Mouse (Mus musculus): ENCODE data around the gene Hoxa5. TPM values are rescaled to one million over a fixed set of nuclear protein-coding genes. Genes with fewer than 3 reads are reported as not detected.

The Hoxa5 gene
- polyA plus RNA-seq, 1 experiment from 2014 or later = 11.0 TPM

GRCm38 (mm10) chr6:52178918-52179665, 25.3 kb downstream of the Hoxa5 start:
- WGBS = 14% methylated on average over 4 of the region's 4 CpGs
- no peak for ATAC-seq (ENCODE audit: insufficient number of reproducible peaks, low FRiP score, low TSS enrichment, low read depth)
- no peak overlapping the region for H3K4me3 ChIP-seq (ENCODE audit: low read depth, low read length)
- no peaks in the 10 kb centered on the region for H3K36me3 ChIP-seq (ENCODE audit: control insufficient read depth, insufficient read depth, low read length)
- H3K4me1 ChIP-seq (ENCODE audit: control insufficient read depth, insufficient read depth, low read length) = peaks cover 69% of the 10 kb centered on the region
- H3K9me3 ChIP-seq (ENCODE audit: control insufficient read depth, low read length) = no peaks in the 10 kb centered on the region
- no peak overlapping the region for H3K27ac ChIP-seq (replicated peaks; ENCODE audit: low read depth, low read length)
- DNase-seq (ENCODE audit: low spot score) = peak; percentile 34
- peak overlapping the region; percentile 8; the same call in 1 of the 2 replicates for H3K4me2 ChIP-seq (ENCODE audit: low read depth, severe bottlenecking)
- H3K27me3 ChIP-seq (ENCODE audit: control insufficient read depth, insufficient read depth, low read length) = peaks cover 10% of the 10 kb centered on the region
- H3K9ac ChIP-seq (ENCODE audit: low read length) = no peak overlapping the region; the same call in 1 of the 2 replicates

GRCm38 (mm10) chr6:52177806-52178205, 26.6 kb downstream of the Hoxa5 start:
- DNase-seq (ENCODE audit: low spot score) (peak; percentile 45), ATAC-seq (ENCODE audit: insufficient number of reproducible peaks, low FRiP score, low TSS enrichment, low read depth) (no peak)
- no peak overlapping the region for H3K4me3 ChIP-seq (ENCODE audit: low read depth, low read length)
- H3K36me3 ChIP-seq (ENCODE audit: control insufficient read depth, insufficient read depth, low read length) = no peaks in the 10 kb centered on the region
- peaks cover 59% of the 10 kb centered on the region for H3K4me1 ChIP-seq (ENCODE audit: control insufficient read depth, insufficient read depth, low read length)
- peak overlapping the region; percentile 61; the same call in 1 of the 2 replicates for H3K4me2 ChIP-seq (ENCODE audit: low read depth, severe bottlenecking)
- H3K27me3 ChIP-seq (ENCODE audit: control insufficient read depth, insufficient read depth, low read length) = peaks cover 10% of the 10 kb centered on the region
- H3K9ac ChIP-seq (ENCODE audit: low read length) = no peak overlapping the region
- no peaks in the 10 kb centered on the region for H3K9me3 ChIP-seq (ENCODE audit: control insufficient read depth, low read length)
- peak overlapping the region; percentile 8; the same call in 1 of the 2 replicates for H3K27ac ChIP-seq (replicated peaks; ENCODE audit: low read depth, low read length)
- WGBS = 3% methylated on average over 9 of the region's 9 CpGs

DNA sequence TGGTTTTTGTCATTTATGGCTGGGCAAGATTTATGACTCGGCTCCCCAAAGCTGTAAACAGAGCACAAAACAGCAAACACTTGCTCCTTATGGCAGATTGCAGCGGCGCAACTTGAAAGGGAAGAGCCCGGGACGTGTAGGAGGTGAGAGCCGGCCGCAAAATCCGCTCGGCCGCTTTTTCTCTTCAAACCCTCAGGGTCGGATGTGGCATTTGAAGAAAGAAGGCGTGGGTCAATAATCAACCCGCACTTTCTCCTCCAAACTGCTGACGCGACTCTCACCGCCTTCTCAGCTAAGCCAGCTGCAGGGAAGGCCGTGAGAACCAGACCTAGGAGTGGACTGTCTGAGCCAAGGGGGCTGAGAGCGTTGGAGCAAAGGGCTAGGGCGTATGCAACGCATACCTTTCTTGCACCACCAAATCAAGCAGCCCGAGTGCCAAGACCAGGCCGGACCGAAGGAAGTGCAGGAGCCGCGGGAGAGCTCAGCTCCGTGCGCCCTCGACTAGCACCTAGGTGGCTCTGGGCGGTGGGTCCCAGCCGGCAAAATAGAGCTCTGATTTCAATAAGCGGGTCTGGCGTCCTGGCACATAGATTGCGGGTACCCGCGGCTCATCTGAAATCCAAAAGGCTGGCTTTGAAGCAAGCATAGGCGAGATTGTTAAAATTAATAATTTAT, 27.2 kb downstream of the Hoxa5 start, which contains the start of gene 5730596B20Rik:
Gene 5730596B20Rik, plus strand, starts transcription at position 438 of the 675 bp plus-strand sequence.
- Histone ChIP-seq H3K27ac (replicated peaks; ENCODE audit: low read depth, low read length) (peak within 1 kb of the TSS; percentile 8; the same call in 1 of the 2 replicates), H3K9me3 (ENCODE audit: control insufficient read depth, low read length) (no peaks in the 10 kb centered on the region), H3K27me3 (ENCODE audit: control insufficient read depth, insufficient read depth, low read length) (peaks cover 10% of the 10 kb centered on the region), H3K36me3 (ENCODE audit: control insufficient read depth, insufficient read depth, low read length) (no peaks in the 10 kb centered on the region), H3K4me1 (ENCODE audit: control insufficient read depth, insufficient read depth, low read length) (peaks cover 64% of the 10 kb centered on the region), H3K4me2 (ENCODE audit: low read depth, severe bottlenecking) (peak within 1 kb of the TSS; percentile 61), H3K9ac (ENCODE audit: low read length) (peak within 1 kb of the TSS; percentile 43), H3K4me3 (ENCODE audit: low read depth, low read length) (peak within 1 kb of the TSS; percentile 42)
- ATAC-seq (ENCODE audit: insufficient number of reproducible peaks, low FRiP score, low TSS enrichment, low read depth) (no peak), DNase-seq (ENCODE audit: low spot score) (peak; percentile 80)
- under 1% methylated on average over 36 of the region's 36 CpGs for WGBS

- Histone ChIP-seq H3K4me3 (ENCODE audit: low read depth, low read length) (peak overlapping the region; percentile 42), H3K4me2 (ENCODE audit: low read depth, severe bottlenecking) (peak overlapping the region; percentile 61), H3K27ac (replicated peaks; ENCODE audit: low read depth, low read length) (no peak overlapping the region; the same call in 1 of the 2 replicates)
Measured at GRCm38 (mm10) chr6:52176391-52176790, 28.0 kb downstream of the Hoxa5 start.

DNA sequence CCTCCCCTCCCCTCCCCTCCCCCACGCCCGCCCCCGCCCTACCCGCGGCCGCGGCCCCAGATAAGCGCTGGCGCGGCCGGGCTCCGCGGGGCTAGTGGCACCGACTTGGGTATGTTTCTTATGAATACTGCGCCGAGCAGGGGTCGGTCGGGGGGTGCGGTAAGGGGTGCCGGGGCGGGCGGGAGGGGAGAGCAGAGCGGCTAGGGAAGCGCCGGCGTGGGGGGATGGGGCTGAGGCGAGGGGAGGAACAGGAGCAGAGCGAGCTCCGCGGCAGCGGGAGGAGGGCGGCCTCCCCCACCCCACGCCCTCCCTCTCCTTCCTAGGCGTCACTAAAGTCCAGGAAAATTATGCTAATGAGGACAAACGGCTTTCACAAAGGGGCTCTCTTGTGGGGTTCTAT, 28.5 kb downstream of the Hoxa5 start:
- Histone ChIP-seq H3K9ac (ENCODE audit: low read length) (peak overlapping the region; percentile 56), H3K27ac (replicated peaks; ENCODE audit: low read depth, low read length) (peak overlapping the region; percentile 48), H3K4me1 (ENCODE audit: control insufficient read depth, insufficient read depth, low read length) (peaks cover 71% of the 10 kb centered on the region), H3K9me3 (ENCODE audit: control insufficient read depth, low read length) (no peaks in the 10 kb centered on the region), H3K27me3 (ENCODE audit: control insufficient read depth, insufficient read depth, low read length) (peaks cover 20% of the 10 kb centered on the region), H3K4me2 (ENCODE audit: low read depth, severe bottlenecking) (peak overlapping the region; percentile 61), H3K36me3 (ENCODE audit: control insufficient read depth, insufficient read depth, low read length) (no peaks in the 10 kb centered on the region), H3K4me3 (ENCODE audit: low read depth, low read length) (peak overlapping the region; percentile 42)
- DNase-seq (ENCODE audit: low spot score) = peak; percentile 61
- ATAC-seq (ENCODE audit: insufficient number of reproducible peaks, low FRiP score, low TSS enrichment, low read depth) = no peak
- 2% methylated on average over 21 of the region's 35 CpGs for WGBS

More at GRCm38 (mm10) chr6:52176391-52176790, 28.0 kb downstream of the Hoxa5 start:
- Histone ChIP-seq H3K9me3 (ENCODE audit: control insufficient read depth, low read length) (no peaks in the 10 kb centered on the region), H3K36me3 (ENCODE audit: control insufficient read depth, insufficient read depth, low read length) (no peaks in the 10 kb centered on the region), H3K4me1 (ENCODE audit: control insufficient read depth, insufficient read depth, low read length) (peaks cover 70% of the 10 kb centered on the region), H3K27me3 (ENCODE audit: control insufficient read depth, insufficient read depth, low read length) (peaks cover 16% of the 10 kb centered on the region), H3K9ac (ENCODE audit: low read length) (peak overlapping the region; percentile 27; the same call in 1 of the 2 replicates)
- no peak for ATAC-seq (ENCODE audit: insufficient number of reproducible peaks, low FRiP score, low TSS enrichment, low read depth)
- 1% methylated on average over 6 of the region's 6 CpGs for WGBS
- peak; percentile 44 for DNase-seq (ENCODE audit: low spot score)

- 2% methylated on average over 40 of the region's 41 CpGs for WGBS
- Histone ChIP-seq H3K4me3 (ENCODE audit: low read depth, low read length) (peak overlapping the region; percentile 42), H3K27ac (replicated peaks; ENCODE audit: low read depth, low read length) (peak overlapping the region; percentile 48), H3K27me3 (ENCODE audit: control insufficient read depth, insufficient read depth, low read length) (peaks cover 19% of the 10 kb centered on the region), H3K9ac (ENCODE audit: low read length) (peak overlapping the region; percentile 56), H3K4me2 (ENCODE audit: low read depth, severe bottlenecking) (peak overlapping the region; percentile 61), H3K9me3 (ENCODE audit: control insufficient read depth, low read length) (no peaks in the 10 kb centered on the region), H3K36me3 (ENCODE audit: control insufficient read depth, insufficient read depth, low read length) (peaks cover 1% of the 10 kb centered on the region; the same call in 1 of the 2 replicates), H3K4me1 (ENCODE audit: control insufficient read depth, insufficient read depth, low read length) (peaks cover 71% of the 10 kb centered on the region)
- peak; percentile 35; the same call in 1 of the 2 replicates for ATAC-seq (ENCODE audit: insufficient number of reproducible peaks, low FRiP score, low TSS enrichment, low read depth)
- DNase-seq (ENCODE audit: low spot score) = peak; percentile 73
Measured at GRCm38 (mm10) chr6:52174968-52175751, 29.2 kb downstream of the Hoxa5 start.

GRCm38 (mm10) chr6:52173648-52174047, 30.7 kb downstream of the Hoxa5 start:
- no peak overlapping the region for H3K4me3 ChIP-seq (ENCODE audit: low read depth, low read length)
- no peak overlapping the region for H3K9ac ChIP-seq (ENCODE audit: low read length)
- peaks cover 2% of the 10 kb centered on the region; the same call in 1 of the 2 replicates for H3K36me3 ChIP-seq (ENCODE audit: control insufficient read depth, insufficient read depth, low read length)
- peak overlapping the region; percentile 76; the same call in 1 of the 2 replicates for H3K4me2 ChIP-seq (ENCODE audit: low read depth, severe bottlenecking)
- DNase-seq (ENCODE audit: low spot score) (peak; percentile 28), ATAC-seq (ENCODE audit: insufficient number of reproducible peaks, low FRiP score, low TSS enrichment, low read depth) (no peak)
- H3K27me3 ChIP-seq (ENCODE audit: control insufficient read depth, insufficient read depth, low read length) = peaks cover 23% of the 10 kb centered on the region
- H3K27ac ChIP-seq (replicated peaks; ENCODE audit: low read depth, low read length) = no peak overlapping the region
- 1% methylated on average over 4 of the region's 4 CpGs for WGBS
- H3K9me3 ChIP-seq (ENCODE audit: control insufficient read depth, low read length) = no peaks in the 10 kb centered on the region
- peaks cover 63% of the 10 kb centered on the region for H3K4me1 ChIP-seq (ENCODE audit: control insufficient read depth, insufficient read depth, low read length)
